Mouse (Mus musculus): Measurements from ENCODE around the gene Tex13c3.
"Not testable (repeated sequence)": the region's sequence is repeated elsewhere in the genome, so short reads cannot be mapped to it uniquely, and the experiment has no call there.

Gene Tex13c3

DNA sequence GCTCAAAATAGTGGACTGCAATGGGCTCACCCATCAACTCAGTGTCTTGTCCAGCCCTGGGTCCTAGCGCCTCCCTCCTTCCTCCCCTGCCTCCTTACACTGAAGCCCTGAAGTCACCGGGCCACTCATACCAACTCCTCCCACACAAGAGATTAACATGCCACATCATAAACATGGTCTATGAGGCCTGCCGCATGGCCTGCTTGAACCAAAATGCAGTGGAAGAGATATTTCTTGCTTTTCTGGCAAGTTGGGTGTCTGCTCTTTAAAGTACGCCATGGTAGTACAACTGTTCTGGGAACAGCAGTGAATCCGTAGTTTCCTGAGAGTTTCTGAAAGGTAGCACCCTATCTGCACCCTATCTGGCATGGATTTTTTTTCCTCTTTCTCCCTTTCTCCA, at the start of gene Tex13c3:
Gene Tex13c3 (minus strand): TSS at position 101 of the 400 bp plus-strand sequence.
- not testable (repeated sequence) for DNase-seq

DNA sequence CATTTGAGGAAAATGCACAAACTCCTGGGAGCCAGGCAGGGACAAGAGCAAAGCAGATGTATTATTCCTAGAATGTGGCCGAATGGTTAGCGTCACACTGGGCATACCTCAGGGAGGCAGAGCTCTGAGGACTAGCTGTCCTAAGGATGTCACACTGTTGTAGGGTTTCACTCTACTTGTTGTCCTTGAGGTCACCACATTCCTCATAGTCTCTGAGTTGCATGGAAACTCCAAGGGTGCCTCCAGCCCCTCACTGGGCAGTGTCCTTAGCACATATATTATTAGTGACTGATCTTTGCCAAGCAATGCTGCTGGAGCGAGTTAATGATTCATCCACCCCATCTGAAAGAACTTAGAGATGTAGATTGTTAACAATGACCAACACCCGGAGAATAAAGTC, 8.6 kb upstream of the Tex13c3 start:
- DNase-seq: no peak
